Mouse (Mus musculus): ENCODE measurements at regions not wholly inside any gene's neighbourhood (a gene's known extent, or its start where the extent isn't known, plus 50 kb on each side); places are given as distances from the start of the nearest gene placed in this dataset.

DNA sequence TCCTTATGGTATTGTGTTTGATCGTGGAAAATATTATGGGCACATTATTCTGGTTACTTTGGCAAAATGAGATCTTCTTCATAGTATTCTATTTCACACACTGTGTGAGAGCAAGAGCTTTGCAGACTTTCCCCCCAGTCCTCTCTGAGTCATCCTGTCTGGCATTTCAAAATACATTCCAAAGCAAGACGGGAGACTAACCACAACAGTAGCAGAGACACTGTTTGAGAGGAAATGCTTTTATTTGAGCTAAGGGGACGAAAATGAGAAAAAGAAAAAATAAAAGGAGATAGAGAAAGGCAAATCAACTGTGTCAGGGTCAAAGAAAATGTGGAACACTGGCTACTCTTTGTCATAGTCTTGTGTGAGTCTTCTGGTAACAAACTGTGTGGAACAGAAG, 502.6 kb downstream of the Col12a1 start:
- Histone ChIP-seq H3K4me3 (ENCODE audit: low read depth, low read length) (no peak overlapping the region), H3K4me1 (replicated peaks; ENCODE audit: control insufficient read depth, insufficient read depth) (no peaks in the 10 kb centered on the region), H3K36me3 (ENCODE audit: control insufficient read depth, insufficient read depth, low read length) (no peaks in the 10 kb centered on the region), H3K9me3 (ENCODE audit: control insufficient read depth, low read length) (no peaks in the 10 kb centered on the region), H3K27me3 (ENCODE audit: control insufficient read depth, insufficient read depth, low read length) (no peaks in the 10 kb centered on the region), H3K27ac (replicated peaks) (no peak overlapping the region), H3K9ac (ENCODE audit: low read length) (no peak overlapping the region), H3K4me2 (replicated peaks; ENCODE audit: low read depth) (no peak overlapping the region)
- WGBS, result 31% methylated on average over 3 of the region's 3 CpGs
- DNase-seq (ENCODE audit: low spot score) (no peak), ATAC-seq (ENCODE audit: low FRiP score, low TSS enrichment) (no peak)
- TF ChIP-seq CTCF (IDR thresholded peaks at IDR 0.05; ENCODE audit: low read depth), result no peak
- no peak for TF ChIP-seq EP300 (optimal IDR thresholded peaks at IDR 0.05)

DNA sequence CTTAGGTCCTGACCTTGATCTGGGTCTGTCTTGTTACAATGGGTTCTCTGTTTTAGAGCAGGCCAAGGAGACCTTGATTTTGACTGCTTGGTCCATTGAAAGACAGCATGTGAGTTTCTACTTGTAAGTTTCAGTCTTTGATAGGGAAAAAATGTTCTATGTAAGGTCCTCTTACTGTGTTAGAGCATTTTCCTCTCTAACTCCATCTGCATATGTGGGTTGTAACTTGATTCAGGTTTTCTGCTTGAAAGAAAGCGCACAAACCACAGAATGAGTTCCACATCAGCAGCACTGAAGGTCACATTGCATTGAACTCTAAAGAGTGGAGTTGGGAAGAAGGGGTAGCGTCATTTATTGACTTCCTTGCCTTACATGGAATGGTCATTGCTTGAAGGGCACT, 502.2 kb downstream of the Col12a1 start:
- Histone ChIP-seq H3K4me3 (ENCODE audit: low read depth, low read length) (no peak overlapping the region), H3K27me3 (ENCODE audit: control insufficient read depth, insufficient read depth, low read length) (no peaks in the 10 kb centered on the region), H3K9ac (ENCODE audit: low read length) (no peak overlapping the region), H3K4me2 (replicated peaks; ENCODE audit: low read depth) (no peak overlapping the region), H3K4me1 (replicated peaks; ENCODE audit: control insufficient read depth, insufficient read depth) (no peaks in the 10 kb centered on the region), H3K9me3 (ENCODE audit: control insufficient read depth, low read length) (no peaks in the 10 kb centered on the region), H3K27ac (replicated peaks) (no peak overlapping the region), H3K36me3 (ENCODE audit: control insufficient read depth, insufficient read depth, low read length) (no peaks in the 10 kb centered on the region)
- WGBS, result 90% methylated on average over 2 of the region's 2 CpGs
- no peak for DNase-seq (ENCODE audit: low spot score)
- ATAC-seq (ENCODE audit: low FRiP score, low TSS enrichment), result no peak
- TF ChIP-seq CTCF (IDR thresholded peaks at IDR 0.05; ENCODE audit: low read depth), result no peak
- TF ChIP-seq EP300 (optimal IDR thresholded peaks at IDR 0.05), result no peak

DNA sequence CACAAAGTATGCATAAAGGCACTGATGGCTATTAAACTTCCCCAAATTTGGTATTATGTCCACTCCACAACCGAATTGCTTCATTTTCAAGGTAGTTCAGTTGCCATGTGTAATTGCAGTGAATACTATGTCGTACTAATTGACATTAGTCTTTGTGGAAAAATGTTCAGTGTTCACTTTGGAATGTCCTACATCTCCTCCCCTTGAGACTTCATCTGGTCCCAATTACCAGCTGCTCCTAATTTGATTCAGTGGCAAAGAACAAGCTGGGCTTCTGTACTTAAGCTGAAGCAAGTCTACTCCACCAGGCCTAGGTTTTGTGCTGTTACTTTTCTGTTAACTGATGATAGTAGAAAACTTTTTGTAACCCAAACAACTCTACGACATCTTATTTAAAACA, 485.6 kb downstream of the Col12a1 start:
- H3K9ac ChIP-seq (ENCODE audit: low read length), result no peak overlapping the region
- H3K9me3 ChIP-seq (ENCODE audit: control insufficient read depth, low read length), result no peaks in the 10 kb centered on the region
- ATAC-seq (ENCODE audit: low FRiP score, low TSS enrichment) (no peak), DNase-seq (ENCODE audit: low spot score) (no peak)
- WGBS, result 68% methylated on average over 3 of the region's 3 CpGs
- no peak overlapping the region for H3K27ac ChIP-seq (replicated peaks)
- H3K4me2 ChIP-seq (replicated peaks; ENCODE audit: low read depth), result no peak overlapping the region
- no peaks in the 10 kb centered on the region for H3K36me3 ChIP-seq (ENCODE audit: control insufficient read depth, insufficient read depth, low read length)
- H3K4me3 ChIP-seq (ENCODE audit: low read depth, low read length), result no peak overlapping the region
- no peak for TF ChIP-seq CTCF (IDR thresholded peaks at IDR 0.05; ENCODE audit: low read depth)
- no peak for TF ChIP-seq EP300 (optimal IDR thresholded peaks at IDR 0.05)
- no peaks in the 10 kb centered on the region for H3K4me1 ChIP-seq (replicated peaks; ENCODE audit: control insufficient read depth, insufficient read depth)
- no peaks in the 10 kb centered on the region for H3K27me3 ChIP-seq (ENCODE audit: control insufficient read depth, insufficient read depth, low read length)

DNA sequence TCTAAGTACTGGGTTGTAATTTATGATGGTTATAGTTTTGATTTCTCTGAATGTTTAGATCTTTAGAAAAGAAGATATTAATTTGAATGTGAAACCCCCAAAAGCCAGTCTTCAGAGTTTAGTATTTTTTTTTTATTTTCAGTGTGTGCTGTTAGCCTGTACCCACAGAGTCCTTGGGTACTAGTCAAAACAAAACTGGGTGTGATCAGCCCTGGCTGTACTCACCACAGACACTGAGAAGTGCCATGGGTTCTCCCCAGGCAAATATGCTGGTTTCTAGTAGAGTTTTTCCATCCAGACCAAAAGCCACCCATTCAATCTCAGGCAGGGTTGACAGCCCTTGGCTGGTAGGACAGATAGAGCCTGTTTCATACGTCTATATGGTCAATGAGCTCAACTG, 484.9 kb downstream of the Col12a1 start:
- no peaks in the 10 kb centered on the region for H3K27me3 ChIP-seq (ENCODE audit: control insufficient read depth, insufficient read depth, low read length)
- no peaks in the 10 kb centered on the region for H3K36me3 ChIP-seq (ENCODE audit: control insufficient read depth, insufficient read depth, low read length)
- ATAC-seq (ENCODE audit: low FRiP score, low TSS enrichment) (no peak), DNase-seq (ENCODE audit: low spot score) (no peak)
- no peaks in the 10 kb centered on the region for H3K4me1 ChIP-seq (replicated peaks; ENCODE audit: control insufficient read depth, insufficient read depth)
- no peak overlapping the region for H3K27ac ChIP-seq (replicated peaks)
- H3K9me3 ChIP-seq (ENCODE audit: control insufficient read depth, low read length), result no peaks in the 10 kb centered on the region
- TF ChIP-seq EP300 (optimal IDR thresholded peaks at IDR 0.05) (no peak), CTCF (IDR thresholded peaks at IDR 0.05; ENCODE audit: low read depth) (no peak)
- 72% methylated on average over 1 of the region's 1 CpGs for WGBS
- H3K9ac ChIP-seq (ENCODE audit: low read length), result no peak overlapping the region
- no peak overlapping the region for H3K4me3 ChIP-seq (ENCODE audit: low read depth, low read length)
- H3K4me2 ChIP-seq (replicated peaks; ENCODE audit: low read depth), result no peak overlapping the region

DNA sequence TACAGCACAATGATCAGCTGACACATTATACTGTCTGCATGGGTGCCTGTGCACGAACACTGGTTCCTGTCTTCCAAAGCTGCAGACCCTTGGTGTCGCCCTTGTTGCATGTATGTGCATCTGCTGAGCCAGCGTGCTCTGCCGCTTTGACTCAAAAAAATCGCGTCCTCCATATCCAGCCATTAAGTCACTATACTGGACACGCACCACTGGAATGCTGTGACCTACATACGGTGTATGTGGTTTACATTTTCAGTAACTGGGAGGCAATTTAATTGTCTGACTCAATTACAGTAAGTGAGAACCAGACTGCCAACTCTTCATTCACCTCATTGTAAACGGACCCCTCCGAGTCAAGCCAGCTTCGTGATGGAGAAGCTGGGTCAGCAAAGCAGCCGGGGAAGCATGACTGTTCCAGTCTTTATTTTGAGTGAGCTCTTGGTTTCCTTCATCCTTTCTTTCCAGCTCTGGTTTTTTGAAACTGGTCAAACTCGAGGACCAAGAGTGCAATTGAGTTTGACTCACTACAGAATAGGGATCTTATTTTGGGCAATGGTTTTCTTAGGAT, 448.9 kb downstream of the Col12a1 start:
- no peak for TF ChIP-seq EP300 (optimal IDR thresholded peaks at IDR 0.05)
- no peak for TF ChIP-seq CTCF (IDR thresholded peaks at IDR 0.05; ENCODE audit: low read depth)
- H3K4me2 ChIP-seq (replicated peaks; ENCODE audit: low read depth), result no peak overlapping the region
- H3K4me3 ChIP-seq (ENCODE audit: low read depth, low read length), result no peak overlapping the region
- ATAC-seq (ENCODE audit: low FRiP score, low TSS enrichment), result no peak
- H3K9ac ChIP-seq (ENCODE audit: low read length), result no peak overlapping the region
- H3K9me3 ChIP-seq (ENCODE audit: control insufficient read depth, low read length), result no peaks in the 10 kb centered on the region
- H3K36me3 ChIP-seq (ENCODE audit: control insufficient read depth, insufficient read depth, low read length), result no peaks in the 10 kb centered on the region
- no peak overlapping the region for H3K27ac ChIP-seq (replicated peaks)
- no peaks in the 10 kb centered on the region for H3K27me3 ChIP-seq (ENCODE audit: control insufficient read depth, insufficient read depth, low read length)
- no peaks in the 10 kb centered on the region for H3K4me1 ChIP-seq (replicated peaks; ENCODE audit: control insufficient read depth, insufficient read depth)
- no peak for DNase-seq (ENCODE audit: low spot score)
- WGBS, result 85% methylated on average over 13 of the region's 13 CpGs

DNA sequence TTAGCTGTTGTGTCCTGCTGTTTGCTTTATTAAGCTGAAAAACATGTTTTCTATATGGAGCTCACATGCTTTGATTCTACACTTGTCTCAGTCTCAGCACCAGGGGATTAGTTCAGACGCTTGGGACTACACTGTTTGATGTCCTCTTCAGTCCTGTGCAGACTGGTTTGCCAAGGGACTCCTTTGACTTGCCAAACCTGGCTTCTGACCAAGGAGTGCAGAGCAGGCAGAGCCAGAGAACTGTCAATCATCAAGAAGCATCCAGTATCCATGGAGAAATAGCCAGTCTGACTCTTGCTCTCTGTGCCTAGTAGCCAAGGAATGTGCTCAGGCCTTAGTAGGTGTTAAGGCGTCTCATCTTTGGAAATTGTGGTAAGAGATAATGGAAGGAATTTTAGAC, 448.4 kb downstream of the Col12a1 start:
- WGBS, result 42% methylated on average over 2 of the region's 2 CpGs
- Histone ChIP-seq H3K4me2 (replicated peaks; ENCODE audit: low read depth) (no peak overlapping the region), H3K9ac (ENCODE audit: low read length) (no peak overlapping the region), H3K4me3 (ENCODE audit: low read depth, low read length) (no peak overlapping the region), H3K4me1 (replicated peaks; ENCODE audit: control insufficient read depth, insufficient read depth) (no peaks in the 10 kb centered on the region), H3K27ac (replicated peaks) (no peak overlapping the region), H3K9me3 (ENCODE audit: control insufficient read depth, low read length) (no peaks in the 10 kb centered on the region), H3K27me3 (ENCODE audit: control insufficient read depth, insufficient read depth, low read length) (no peaks in the 10 kb centered on the region), H3K36me3 (ENCODE audit: control insufficient read depth, insufficient read depth, low read length) (no peaks in the 10 kb centered on the region)
- no peak for DNase-seq (ENCODE audit: low spot score)
- TF ChIP-seq CTCF (IDR thresholded peaks at IDR 0.05; ENCODE audit: low read depth) (no peak), EP300 (optimal IDR thresholded peaks at IDR 0.05) (no peak)
- no peak for ATAC-seq (ENCODE audit: low FRiP score, low TSS enrichment)

Data from stomach, postnatal 0 days (tissue).